In the genomic region with DNA sequence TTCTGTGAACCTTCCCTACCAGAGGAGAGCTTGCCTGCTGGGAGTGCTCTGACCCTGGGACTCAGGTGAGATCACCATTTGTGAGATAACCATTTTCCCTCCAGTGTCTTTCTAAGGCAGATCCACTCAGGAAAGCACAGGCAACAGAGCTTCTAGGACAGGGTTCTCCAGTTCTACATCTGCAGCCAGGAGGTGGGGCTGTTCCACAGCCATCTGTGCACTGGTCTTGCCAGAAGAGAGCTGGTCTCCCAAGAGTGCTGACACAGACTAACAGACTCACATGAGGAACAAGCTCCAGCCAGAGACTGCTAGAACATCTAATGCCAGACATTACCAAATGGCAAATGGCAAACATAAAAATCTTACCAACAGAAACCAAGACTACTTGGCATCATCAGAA, we compare ENCODE assay signal across 11 mouse cellular contexts. TPM values are rescaled to one million over a fixed set of nuclear protein-coding genes. Genes with fewer than 3 reads are reported as not detected.
DNase-seq lines count a peak whose midpoint lies in the region; ATAC-seq and TF ChIP-seq lines count a peak whose summit lies in the region.
"Had no signal": no experiment of that assay in that cellular context is flagged by ENCODE, and none has a peak within 500 bp of the region (broad histone marks: within the 10 kb centered on the region; RNA-seq: fewer than 3 reads in every experiment).

No protein-coding gene starts in this region.

- no peaks in the 10 kb centered on the region for H3K9me3 ChIP-seq in forebrain, embryonic 12.5 days

- H3K27me3 ChIP-seq in forebrain, embryonic 12.5 days, result no peaks in the 10 kb centered on the region

- no peak for ATAC-seq in forebrain, embryonic 12.5 days (ENCODE audit: low FRiP score)

- no peak for TF ChIP-seq POLR2A in lung, adult 2 months (IDR thresholded peaks at IDR 0.05; ENCODE audit: borderline replicate concordance, extremely low read depth, low read depth, low read length)

- no peak overlapping the region for H3K4me2 ChIP-seq in forebrain, embryonic 12.5 days

- H3K27ac ChIP-seq in forebrain, embryonic 12.5 days, result no peak overlapping the region

- intact Hi-C loops in heart, postnatal 14 days (cut with DNase I), result loop anchor here (1.0 kb wide), 1 partner anchor 131 kb away; no protein-coding TSS in a partner anchor

- no peaks in the 10 kb centered on the region for H3K4me1 ChIP-seq in lung, adult 2 months (ENCODE audit: control insufficient read depth, insufficient read depth, low read length)
- no peaks in the 10 kb centered on the region for H3K4me1 ChIP-seq in forebrain, embryonic 12.5 days

- H3K4me3 ChIP-seq in lung, adult 2 months (replicated peaks; ENCODE audit: extremely low read depth, low read depth, low read length), result no peak overlapping the region
- no peak overlapping the region for H3K4me3 ChIP-seq in forebrain, embryonic 12.5 days (replicated peaks)

- no peak overlapping the region for H3K9ac ChIP-seq in forebrain, embryonic 12.5 days

- TF ChIP-seq CTCF in lung, adult 2 months (IDR thresholded peaks at IDR 0.05; ENCODE audit: insufficient read depth, low read length), result peak; percentile 54; the same call in 1 of the 2 replicates

- H3K36me3 ChIP-seq in forebrain, embryonic 12.5 days (replicated peaks), result no peaks in the 10 kb centered on the region

- DNase-seq in adrenal gland, adult (ENCODE audit: inconsistent age in 2 of 2, low spot score in 1 of 2), result peak; percentile 27 to 64
- no peak for DNase-seq in adrenal gland, postnatal 4 days (ENCODE audit: low spot score in 2 of 2)
- DNase-seq in right cerebral cortex, adult 2 months (ENCODE audit: low spot score in 2 of 2), result peak; percentile 6 to 15
- DNase-seq in right cerebral cortex, postnatal 25 days, result no peak
- peak; percentile 63 to 71 for DNase-seq in heart, postnatal 14 days
- peak; percentile 12 for DNase-seq in lung, adult 2 months
- DNase-seq in urinary bladder, postnatal 25 days (ENCODE audit: low spot score), result peak; percentile 35

RNA-seq across cellular contexts. Expression of gene Adad1, which starts 9.9 kb away (rescaled TPM):
- under 1 TPM in 1 of 2 experiments, not detected in 1; 0.08 TPM for total RNA-seq in adrenal gland, postnatal 4 days (2021)
- total RNA-seq in heart, postnatal 14 days (2021), result not detected
- not detected in 2 replicates for polyA plus RNA-seq in lung, adult 2 months (2012; rRNA removed)
- polyA plus RNA-seq in forebrain, embryonic 12.5 days (2016; fragmentation: Nextera tagmentation; extraction: Ambion mirVana), result 0.22 and 0.56 TPM in 2 replicates
- total RNA-seq: layer of hippocampus, postnatal 25 days had no signal
- polyA plus RNA-seq: C2C12; neural tube, embryonic 14.5 days had no signal

RNA-seq across cellular contexts. Expression of gene Il2, which starts 52.5 kb away (rescaled TPM):
- not detected for total RNA-seq in adrenal gland, postnatal 4 days (2021)
- total RNA-seq in heart, postnatal 14 days (2021), result not detected
- not detected in 2 replicates for polyA plus RNA-seq in lung, adult 2 months (2012; rRNA removed)
- 0.50 and 0.77 TPM in 2 replicates for polyA plus RNA-seq in forebrain, embryonic 12.5 days (2016; fragmentation: Nextera tagmentation; extraction: Ambion mirVana)
- total RNA-seq: layer of hippocampus, postnatal 25 days had no signal
- polyA plus RNA-seq: C2C12 had no signal

Comparison
In these comparisons a context has a peak if more than half of its experiments do, and no peak if none do; other contexts are left out.
1. DNase-seq: peak in adrenal gland, adult (2 of 2), right cerebral cortex, adult 2 months (2 of 2), heart, postnatal 14 days (2 of 2), lung, adult 2 months (single experiment) and urinary bladder, postnatal 25 days (single experiment); none in adrenal gland, postnatal 4 days (0 of 2) and right cerebral cortex, postnatal 25 days (single experiment).